Mouse (Mus musculus): ENCODE measurements around the gene Kctd3. TPM values are rescaled to one million over a fixed set of nuclear protein-coding genes. Genes with fewer than 3 reads are reported as not detected.

Kctd3 gene
- polyA plus RNA-seq, 1 experiment, result 34.0 TPM

GRCm38 (mm10) chr1:188937246-188937780 lies 70.3 kb downstream of the Kctd3 start:
- TF ChIP-seq POLR2A (IDR thresholded peaks at IDR 0.05; ENCODE audit: borderline replicate concordance, extremely low read depth, low read depth, low read length) (no peak), CTCF (IDR thresholded peaks at IDR 0.05; ENCODE audit: insufficient read depth, low read length) (no peak)
- Histone ChIP-seq H3K4me3 (replicated peaks; ENCODE audit: extremely low read depth, low read depth, low read length) (no peak overlapping the region), H3K4me1 (ENCODE audit: control insufficient read depth, insufficient read depth, low read length) (no peaks in the 10 kb centered on the region)
- 87% methylated on average over 14 of the region's 14 CpGs for WGBS
- DNase-seq, result no peak
